Mouse (Mus musculus) urinary bladder, adult 2 months (tissue): Measurements from ENCODE around the gene Cdkn3. TPM values are rescaled to one million over a fixed set of nuclear protein-coding genes. Genes with fewer than 3 reads are reported as not detected.
"Not testable (repeated sequence)": the region's sequence is repeated elsewhere in the genome, so short reads cannot be mapped to it uniquely, and the experiment has no call there.

Experiments
- DNase-seq: peaks from one replicate; pipeline ENCODE4 v3.0.0; 2022; ENCODE audit warnings: low spot score
- polyA plus RNA-seq: library from polyadenylated mRNA; depleted of rRNA; stranded (reverse); fragments of >200 nt; gene quantifications from 2 replicates; pipeline ENCODE4 v1.2.3, GENCODE M21; 2012; rRNA removed

Gene Cdkn3
- polyA plus RNA-seq, result 2.0 and 2.2 TPM in 2 replicates

- peak; percentile 64 for DNase-seq
These were observed at the start of gene Cdkn3 for GRCm38 (mm10) chr14:46760355-46761029. Cdkn3 (plus strand) TSS chr14:46760541.

GRCm38 (mm10) chr14:46718483-46718922 lies 41.8 kb upstream of the Cdkn3 start:
- no peak for DNase-seq

- no peak for DNase-seq
These were observed 38.3 kb upstream of the Cdkn3 start for GRCm38 (mm10) chr14:46722031-46722430.

- DNase-seq, result no peak
These were observed 36.5 kb upstream of the Cdkn3 start for GRCm38 (mm10) chr14:46723828-46724227.

GRCm38 (mm10) chr14:46724941-46725340 lies 35.4 kb upstream of the Cdkn3 start:
- no peak for DNase-seq

- DNase-seq, result no peak
These were observed 34.6 kb upstream of the Cdkn3 start for GRCm38 (mm10) chr14:46725743-46726142.

GRCm38 (mm10) chr14:46734262-46734661 lies 26.1 kb upstream of the Cdkn3 start:
- no peak for DNase-seq

- DNase-seq, result no peak
These were observed 25.4 kb upstream of the Cdkn3 start for GRCm38 (mm10) chr14:46734761-46735455.

GRCm38 (mm10) chr14:46736366-46736765 lies 24.0 kb upstream of the Cdkn3 start:
- DNase-seq, result no peak

- DNase-seq, result not testable (repeated sequence)
These were observed 23.0 kb upstream of the Cdkn3 start for GRCm38 (mm10) chr14:46737346-46737745.

GRCm38 (mm10) chr14:46742674-46743073 lies 17.7 kb upstream of the Cdkn3 start:
- no peak for DNase-seq

GRCm38 (mm10) chr14:46745413-46745812 lies 14.9 kb upstream of the Cdkn3 start:
- DNase-seq, result no peak

GRCm38 (mm10) chr14:46754371-46754770 lies 6.0 kb upstream of the Cdkn3 start:
- DNase-seq, result not testable (repeated sequence)

GRCm38 (mm10) chr14:46755851-46756250 lies 4.5 kb upstream of the Cdkn3 start:
- no peak for DNase-seq

- DNase-seq, result no peak
These were observed 2.6 kb upstream of the Cdkn3 start for GRCm38 (mm10) chr14:46757736-46758135.

- no peak for DNase-seq
These were observed 379 bp upstream of the Cdkn3 start for GRCm38 (mm10) chr14:46759970-46760354.

- DNase-seq, result no peak
These were observed 845 bp downstream of the Cdkn3 start for GRCm38 (mm10) chr14:46761186-46761585.

- DNase-seq, result no peak
These were observed 6.8 kb downstream of the Cdkn3 start for GRCm38 (mm10) chr14:46767116-46767515.

- no peak for DNase-seq
These were observed 9.7 kb downstream of the Cdkn3 start for GRCm38 (mm10) chr14:46770036-46770435.

- no peak for DNase-seq
These were observed 18.4 kb downstream of the Cdkn3 start for GRCm38 (mm10) chr14:46778756-46779155.

- DNase-seq, result no peak
These were observed 18.9 kb downstream of the Cdkn3 start for GRCm38 (mm10) chr14:46779217-46779616.

- DNase-seq, result no peak
These were observed 20.7 kb downstream of the Cdkn3 start for GRCm38 (mm10) chr14:46781086-46781485.

- no peak for DNase-seq
These were observed 22.0 kb downstream of the Cdkn3 start for GRCm38 (mm10) chr14:46782187-46782828.
